Mouse (Mus musculus): ENCODE measurements at regions not wholly inside any gene's neighbourhood (a gene's known extent, or its start where the extent isn't known, plus 50 kb on each side); places are given as distances from the start of the nearest gene placed in this dataset.

DNA sequence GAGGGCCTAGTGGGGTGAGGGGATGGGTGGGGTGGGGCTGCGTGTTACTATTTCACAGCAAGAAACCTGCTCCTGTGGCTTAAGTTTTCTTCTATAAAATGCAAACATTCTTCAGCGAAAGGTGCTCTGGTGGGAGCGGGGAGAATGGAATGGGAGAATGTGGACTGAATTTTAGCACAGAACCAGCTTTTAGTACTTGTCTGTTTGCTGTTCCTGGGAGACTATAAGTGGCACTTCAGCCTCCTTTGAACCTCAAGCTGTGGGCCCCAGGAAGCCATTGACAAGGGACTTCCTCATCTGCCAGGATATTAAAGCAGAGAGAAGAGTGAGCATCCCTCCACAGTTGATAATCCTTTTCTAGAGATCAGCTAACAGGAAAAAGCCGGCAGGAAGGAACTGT lies 580.2 kb downstream of the Zfp706 start:
- Histone ChIP-seq H3K36me3 (ENCODE audit: control insufficient read depth, insufficient read depth, low read length) (no peaks in the 10 kb centered on the region), H3K4me3 (no peak overlapping the region), H3K79me2 (replicated peaks; ENCODE audit: control insufficient read depth, insufficient read depth, low read length) (no peaks in the 10 kb centered on the region), H3K4me1 (ENCODE audit: control insufficient read depth, insufficient read depth, low read length) (peaks cover 2% of the 10 kb centered on the region; the same call in 1 of the 2 replicates), H3K27ac (no peak overlapping the region), H3K27me3 (ENCODE audit: control insufficient read depth, insufficient read depth, low read length) (no peaks in the 10 kb centered on the region), H3K9ac (ENCODE audit: low read depth, low read length) (no peak overlapping the region)
- WGBS, result 72% methylated on average over 4 of the region's 4 CpGs
- TF ChIP-seq CTCF (IDR thresholded peaks at IDR 0.05) (no peak), POLR2A (IDR thresholded peaks at IDR 0.05; ENCODE audit: insufficient read depth, low read depth, low read length) (no peak), EP300 (IDR thresholded peaks at IDR 0.05; ENCODE audit: insufficient read depth, low read depth, low read length) (no peak)
- no peak for DNase-seq
- intact Hi-C loops (cut with DNase I), result no loop called here

DNA sequence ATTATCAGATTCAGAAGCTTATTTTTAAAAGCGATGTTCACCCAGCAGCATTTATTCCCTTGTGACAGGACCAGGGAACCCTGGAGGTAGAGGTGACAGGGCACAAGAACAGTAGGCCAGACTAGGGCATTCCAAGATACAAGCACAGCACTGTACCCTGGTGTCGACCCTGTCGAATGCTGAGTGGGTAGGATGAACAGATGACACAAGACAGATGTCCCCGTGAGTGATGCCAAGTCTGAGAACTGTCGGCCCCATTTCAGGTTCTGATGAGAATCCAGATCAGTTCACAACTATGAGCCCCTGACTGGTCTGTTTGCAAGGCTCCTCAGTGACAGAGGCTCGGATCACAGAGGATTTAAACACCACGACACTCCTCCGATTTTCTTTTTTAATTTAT lies 581.7 kb downstream of the Zfp706 start:
- Histone ChIP-seq H3K79me2 (replicated peaks; ENCODE audit: control insufficient read depth, insufficient read depth, low read length) (no peaks in the 10 kb centered on the region), H3K36me3 (ENCODE audit: control insufficient read depth, insufficient read depth, low read length) (no peaks in the 10 kb centered on the region), H3K27me3 (ENCODE audit: control insufficient read depth, insufficient read depth, low read length) (no peaks in the 10 kb centered on the region), H3K4me1 (ENCODE audit: control insufficient read depth, insufficient read depth, low read length) (peaks cover 2% of the 10 kb centered on the region; the same call in 1 of the 2 replicates), H3K4me3 (no peak overlapping the region), H3K9ac (ENCODE audit: low read depth, low read length) (no peak overlapping the region), H3K27ac (no peak overlapping the region)
- intact Hi-C loops (cut with DNase I), result no loop called here
- 73% methylated on average over 8 of the region's 8 CpGs for WGBS
- TF ChIP-seq POLR2A (IDR thresholded peaks at IDR 0.05; ENCODE audit: insufficient read depth, low read depth, low read length), result no peak
- TF ChIP-seq CTCF (IDR thresholded peaks at IDR 0.05), result no peak
- no peak for TF ChIP-seq EP300 (IDR thresholded peaks at IDR 0.05; ENCODE audit: insufficient read depth, low read depth, low read length)
- no peak for DNase-seq

DNA sequence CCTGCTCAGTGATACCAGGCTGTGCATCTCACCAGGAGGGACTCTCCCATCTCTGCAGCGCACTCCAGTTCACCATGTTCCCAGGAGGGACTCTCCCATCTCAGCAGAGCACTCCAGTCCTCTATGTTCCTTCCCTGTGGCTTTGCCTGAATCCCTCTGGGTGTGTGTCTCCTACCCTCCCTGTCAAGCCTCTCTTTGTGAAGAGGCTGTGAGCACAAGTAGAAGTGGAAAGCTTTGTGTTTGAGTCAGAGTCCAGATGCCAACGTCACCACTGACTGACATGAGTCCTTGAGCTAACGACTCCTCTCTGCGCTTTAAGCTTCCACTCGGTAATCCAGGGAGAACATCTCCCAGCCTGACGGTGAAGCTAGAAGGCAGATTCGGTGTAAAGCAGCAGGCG lies 583.5 kb downstream of the Zfp706 start:
- whole genome bisulfite sequencing, result 93% methylated on average over 8 of the region's 8 CpGs
- H3K9ac ChIP-seq (ENCODE audit: low read depth, low read length), result no peak overlapping the region
- intact Hi-C loops (cut with DNase I), result no loop called here
- no peaks in the 10 kb centered on the region for H3K79me2 ChIP-seq (replicated peaks; ENCODE audit: control insufficient read depth, insufficient read depth, low read length)
- peaks cover 4% of the 10 kb centered on the region for H3K4me1 ChIP-seq (ENCODE audit: control insufficient read depth, insufficient read depth, low read length)
- TF ChIP-seq POLR2A (IDR thresholded peaks at IDR 0.05; ENCODE audit: insufficient read depth, low read depth, low read length), result no peak
- no peak for TF ChIP-seq EP300 (IDR thresholded peaks at IDR 0.05; ENCODE audit: insufficient read depth, low read depth, low read length)
- H3K27ac ChIP-seq, result no peak overlapping the region
- no peaks in the 10 kb centered on the region for H3K27me3 ChIP-seq (ENCODE audit: control insufficient read depth, insufficient read depth, low read length)
- no peaks in the 10 kb centered on the region for H3K36me3 ChIP-seq (ENCODE audit: control insufficient read depth, insufficient read depth, low read length)
- DNase-seq, result no peak
- no peak overlapping the region for H3K4me3 ChIP-seq

DNA sequence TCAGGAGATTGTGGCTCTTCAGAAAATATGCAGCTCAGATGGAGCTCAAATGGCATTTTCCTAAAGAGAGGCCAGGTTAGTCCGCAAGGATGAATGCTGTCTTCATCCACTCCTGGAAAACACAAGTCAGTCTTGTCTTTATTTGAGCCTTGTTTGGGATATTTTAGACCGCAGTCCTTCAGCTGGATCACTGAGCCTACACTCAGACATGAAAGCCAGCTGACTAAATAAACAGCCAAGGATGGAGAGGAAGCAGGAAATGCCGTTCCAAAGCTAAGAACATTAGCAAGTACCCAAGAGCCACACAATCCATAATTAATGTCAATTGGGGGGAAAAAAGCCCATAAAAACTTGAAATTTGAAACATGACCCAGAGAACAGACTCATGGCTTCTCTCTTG lies 584.8 kb downstream of the Zfp706 start:
- Histone ChIP-seq H3K9ac (ENCODE audit: low read depth, low read length) (no peak overlapping the region), H3K27ac (no peak overlapping the region), H3K4me3 (no peak overlapping the region), H3K27me3 (ENCODE audit: control insufficient read depth, insufficient read depth, low read length) (no peaks in the 10 kb centered on the region), H3K79me2 (replicated peaks; ENCODE audit: control insufficient read depth, insufficient read depth, low read length) (no peaks in the 10 kb centered on the region), H3K4me1 (ENCODE audit: control insufficient read depth, insufficient read depth, low read length) (peaks cover 4% of the 10 kb centered on the region), H3K36me3 (ENCODE audit: control insufficient read depth, insufficient read depth, low read length) (no peaks in the 10 kb centered on the region)
- DNase-seq, result no peak
- WGBS, result 45% methylated on average over 3 of the region's 3 CpGs
- intact Hi-C loops (cut with DNase I), result no loop called here
- TF ChIP-seq POLR2A (IDR thresholded peaks at IDR 0.05; ENCODE audit: insufficient read depth, low read depth, low read length) (no peak), EP300 (IDR thresholded peaks at IDR 0.05; ENCODE audit: insufficient read depth, low read depth, low read length) (no peak), CTCF (IDR thresholded peaks at IDR 0.05) (no peak)

DNA sequence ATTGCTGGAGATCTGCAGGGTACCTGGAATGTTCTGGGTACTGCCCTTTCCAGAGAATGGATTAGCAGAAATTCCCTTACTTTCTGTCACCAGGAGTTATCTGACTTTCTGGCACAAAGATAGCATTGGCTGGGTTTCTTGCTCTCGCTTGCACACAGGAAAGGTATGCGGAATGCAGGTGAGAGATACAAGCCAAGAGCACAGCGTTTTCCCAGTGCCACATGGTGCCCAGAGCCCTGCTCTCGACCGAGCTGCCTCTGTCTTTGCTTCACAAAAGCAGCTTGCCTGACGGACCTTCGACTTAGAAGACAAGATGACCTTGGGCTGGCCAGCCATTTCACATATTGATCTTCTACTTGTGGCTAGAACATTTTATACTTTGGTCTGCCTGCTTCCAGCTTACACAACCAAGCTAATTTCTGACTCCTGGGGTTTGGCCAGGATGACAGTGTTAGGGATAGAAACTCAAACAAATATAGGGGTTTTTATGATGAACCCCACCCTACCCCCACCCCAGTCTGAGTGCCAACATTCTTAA lies 587.6 kb downstream of the Zfp706 start:
- TF ChIP-seq EP300 (IDR thresholded peaks at IDR 0.05; ENCODE audit: insufficient read depth, low read depth, low read length) (no peak), POLR2A (IDR thresholded peaks at IDR 0.05; ENCODE audit: insufficient read depth, low read depth, low read length) (no peak), CTCF (IDR thresholded peaks at IDR 0.05) (no peak)
- peak in 1 of 2 experiments; percentile 15 for DNase-seq
- H3K79me2 ChIP-seq (replicated peaks; ENCODE audit: control insufficient read depth, insufficient read depth, low read length), result no peaks in the 10 kb centered on the region
- H3K27me3 ChIP-seq (ENCODE audit: control insufficient read depth, insufficient read depth, low read length), result no peaks in the 10 kb centered on the region
- no peak overlapping the region for H3K9ac ChIP-seq (ENCODE audit: low read depth, low read length)
- H3K27ac ChIP-seq, result no peak overlapping the region
- no peak overlapping the region for H3K4me3 ChIP-seq
- peaks cover 4% of the 10 kb centered on the region for H3K4me1 ChIP-seq (ENCODE audit: control insufficient read depth, insufficient read depth, low read length)
- no peaks in the 10 kb centered on the region for H3K36me3 ChIP-seq (ENCODE audit: control insufficient read depth, insufficient read depth, low read length)
- WGBS, result 62% methylated on average over 7 of the region's 7 CpGs
- intact Hi-C loops (cut with DNase I), result no loop called here

DNA sequence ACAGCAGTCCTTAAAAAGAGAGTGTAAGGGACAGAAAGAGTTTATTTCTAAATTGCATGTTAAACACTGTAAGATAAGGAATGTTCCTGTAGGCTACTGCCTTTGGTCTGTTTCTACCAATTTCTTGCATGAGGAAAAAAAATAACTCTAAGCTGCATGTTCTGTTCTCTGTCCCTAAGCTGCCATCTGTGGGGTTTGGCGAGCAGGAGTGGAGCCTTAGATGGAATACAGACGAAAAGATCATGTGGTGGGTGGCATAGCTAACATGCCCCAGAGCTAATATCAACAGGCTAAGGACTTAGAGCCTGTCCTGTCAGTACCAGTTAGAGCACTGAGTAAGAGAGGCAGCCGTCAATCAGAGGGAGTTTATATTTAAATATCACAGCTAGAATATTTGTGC lies 590.1 kb downstream of the Zfp706 start:
- Histone ChIP-seq H3K27me3 (ENCODE audit: control insufficient read depth, insufficient read depth, low read length) (no peaks in the 10 kb centered on the region), H3K9ac (ENCODE audit: low read depth, low read length) (no peak overlapping the region), H3K79me2 (replicated peaks; ENCODE audit: control insufficient read depth, insufficient read depth, low read length) (no peaks in the 10 kb centered on the region), H3K4me1 (ENCODE audit: control insufficient read depth, insufficient read depth, low read length) (peaks cover 2% of the 10 kb centered on the region), H3K27ac (no peak overlapping the region), H3K4me3 (no peak overlapping the region), H3K36me3 (ENCODE audit: control insufficient read depth, insufficient read depth, low read length) (no peaks in the 10 kb centered on the region)
- no peak for DNase-seq
- TF ChIP-seq CTCF (IDR thresholded peaks at IDR 0.05), result no peak
- TF ChIP-seq POLR2A (IDR thresholded peaks at IDR 0.05; ENCODE audit: insufficient read depth, low read depth, low read length), result no peak
- no peak for TF ChIP-seq EP300 (IDR thresholded peaks at IDR 0.05; ENCODE audit: insufficient read depth, low read depth, low read length)
- intact Hi-C loops (cut with DNase I), result no loop called here
- WGBS, result 74% methylated on average over 3 of the region's 3 CpGs

Measured in heart, adult 2 months (tissue).